ENCODE assay signal across 22 mouse cellular contexts in the genomic region with DNA sequence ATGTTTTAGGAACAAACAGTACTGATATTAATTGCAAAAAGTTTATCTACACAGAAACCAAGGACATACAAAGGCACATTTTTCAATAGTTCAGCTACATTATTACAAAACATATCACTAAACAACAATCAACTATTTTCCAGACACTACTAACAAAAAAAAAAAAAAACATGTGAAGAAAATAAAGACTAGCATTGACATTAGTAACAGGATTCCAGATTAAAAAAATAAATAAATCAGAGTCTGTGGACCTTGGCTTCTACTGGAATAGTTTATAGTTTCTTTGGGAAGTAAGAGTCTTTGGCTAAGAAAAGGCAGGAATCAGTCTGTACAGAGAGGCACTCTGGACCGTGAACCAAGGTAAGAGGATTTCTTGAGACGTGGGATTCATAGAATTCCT. TPM values are rescaled to one million over a fixed set of nuclear protein-coding genes. Genes with fewer than 3 reads are reported as not detected.
DNase-seq lines count a peak whose midpoint lies in the region; TF ChIP-seq lines count a peak whose summit lies in the region.
"Had no signal": no experiment of that assay in that cellular context is flagged by ENCODE, and none has a peak within 500 bp of the region (broad histone marks: within the 10 kb centered on the region; RNA-seq: fewer than 3 reads in every experiment).

A gene (plus strand): TSS at position 301 of the 400 bp plus-strand sequence.

- H3ac ChIP-seq in C2C12 (ENCODE audit: control insufficient read depth, insufficient read length, low read depth): no peak within 1 kb of the TSS

- TF ChIP-seq POLR2A in testis, adult 2 months (IDR thresholded peaks at IDR 0.05; ENCODE audit: control insufficient read depth, low read depth, low read length): no peak

- no peak for DNase-seq in testis, postnatal 10 days (ENCODE audit: low spot score)
- DNase-seq in left cerebral cortex, postnatal 36 days (ENCODE audit: low spot score in 2 of 2): no peak
- DNase-seq: adrenal gland, adult 2 months; adrenal gland, adult 8-10 months; adrenal gland, postnatal 10 days; adrenal gland, postnatal 14 days; adrenal gland, postnatal 25 days; adrenal gland, postnatal 36 days; B cell, adult 2 months; cerebellum, adult 11 months; cerebellum, adult 11-12 months; cerebellum, adult 18-20 months; cerebellum, adult 2 months had no signal

- TF ChIP-seq CTCF in testis, adult 2 months (IDR thresholded peaks at IDR 0.05; ENCODE audit: control insufficient read depth, insufficient read depth, insufficient replicate concordance, low read depth, low read length): no peak
- TF ChIP-seq CTCF in C2C12 (IDR thresholded peaks at IDR 0.05; ENCODE audit: control insufficient read depth, insufficient read depth, insufficient read length): no peak

- H3K79me2 ChIP-seq in C2C12 (ENCODE audit: control insufficient read depth, insufficient read depth): no peaks in the 10 kb centered on the region

- H3K4me1 ChIP-seq in testis, adult 2 months (ENCODE audit: control insufficient read depth, insufficient read depth, low read length): no peaks in the 10 kb centered on the region

- H3K36me3 ChIP-seq in testis, adult 2 months (ENCODE audit: control insufficient read depth, insufficient read depth, low read length): no peaks in the 10 kb centered on the region
- no peaks in the 10 kb centered on the region for H3K36me3 ChIP-seq in C2C12 (ENCODE audit: control insufficient read depth, insufficient read depth)
- H3K36me3 ChIP-seq: G1E had no signal

- H3K4me3 ChIP-seq in testis, adult 2 months (ENCODE audit: control insufficient read depth, low read depth, low read length): no peak within 1 kb of the TSS
- H3K4me3 ChIP-seq in C2C12 (ENCODE audit: insufficient read depth, poor library complexity, severe bottlenecking): no peak within 1 kb of the TSS

- H3K27ac ChIP-seq in testis, adult 2 months (ENCODE audit: control insufficient read depth, insufficient read depth, low read depth, low read length): no peak within 1 kb of the TSS

- H3K27me3 ChIP-seq in testis, adult 2 months (ENCODE audit: control insufficient read depth, insufficient read depth, low read length): no peaks in the 10 kb centered on the region
- H3K27me3 ChIP-seq in C2C12 (ENCODE audit: control insufficient read depth, insufficient read depth, insufficient read length): no peaks in the 10 kb centered on the region
- H3K27me3 ChIP-seq: CH12.LX had no signal

- no peaks in the 10 kb centered on the region for H3K79me3 ChIP-seq in C2C12 (ENCODE audit: low read depth)

- intact Hi-C loops in left cerebral cortex, postnatal 36 days (cut with DNase I): no loop called here

TF ChIP-seq in C2C12, 6 proteins besides CTCF, POLR2A, EP300 and RAD21:
- TF ChIP-seq FOSL1 (IDR thresholded peaks at IDR 0.05; ENCODE audit: insufficient read depth, low read length, poor library complexity, severe bottlenecking) (no peak), CEBPB (IDR thresholded peaks at IDR 0.05; ENCODE audit: low read depth) (no peak), MAX (IDR thresholded peaks at IDR 0.05) (no peak), MYOD1 (IDR thresholded peaks at IDR 0.05; ENCODE audit: control insufficient read depth, insufficient read length, low read depth) (no peak)
TF ChIP-seq in C2C12: peak in this region for 0.

RNA-seq across cellular contexts. Expression of the gene that starts here (rescaled TPM):
- polyA plus RNA-seq in testis, adult 2 months (2012; rRNA removed): 9.1 and 11.7 TPM in 2 replicates
- 14.7 TPM for polyA plus RNA-seq in C2C12 (2012; fragmentation: generic; extraction: Trizol)
- not detected for total RNA-seq in left cerebral cortex, postnatal 36 days (2021)
- total RNA-seq: adrenal gland, adult 18-20 months; adrenal gland, adult 2 months; adrenal gland, adult 8-10 months; adrenal gland, postnatal 10 days; adrenal gland, postnatal 14 days; adrenal gland, postnatal 25 days; adrenal gland, postnatal 36 days; adrenal gland, postnatal 4 days; CH12.LX; G1E had no signal
- polyA plus RNA-seq: activated CD4-positive, CD25-positive, alpha-beta regulatory T cell, adult 4 months; adrenal gland, adult 2 months; CD4-positive, CD25-positive, alpha-beta regulatory T cell, adult 4 months; cerebellum, adult 2 months; G1E; Patski had no signal
